Mouse (Mus musculus): ENCODE measurements at regions not wholly inside any gene's neighbourhood (a gene's known extent, or its start where the extent isn't known, plus 50 kb on each side); places are given as distances from the start of the nearest gene placed in this dataset.
A peak's percentile ranks its signal among the peaks of the same experiment; 100 is the strongest.

- peaks cover 9% of the 10 kb centered on the region for H3K4me1 ChIP-seq
- H3K9me3 ChIP-seq: no peaks in the 10 kb centered on the region
- ATAC-seq (ENCODE audit: extremely low read depth, insufficient number of reproducible peaks, low FRiP score, low TSS enrichment): no peak
- H3K27ac ChIP-seq (replicated peaks): no peak overlapping the region
- no peaks in the 10 kb centered on the region for H3K27me3 ChIP-seq (replicated peaks)
- H3K4me3 ChIP-seq: no peak overlapping the region
- no peaks in the 10 kb centered on the region for H3K36me3 ChIP-seq
- no peak overlapping the region for H3K9ac ChIP-seq
- H3K4me2 ChIP-seq: peak overlapping the region; percentile 26; the same call in 1 of the 2 replicates
- 13% methylated on average over 7 of the region's 7 CpGs for WGBS
Observed at GRCm38 (mm10) chr7:71193131-71193530, 158.2 kb downstream of the Gm10295 start.

- no peak overlapping the region for H3K4me2 ChIP-seq
- H3K9ac ChIP-seq: no peak overlapping the region
- peaks cover 11% of the 10 kb centered on the region for H3K4me1 ChIP-seq
- no peak for ATAC-seq (ENCODE audit: extremely low read depth, insufficient number of reproducible peaks, low FRiP score, low TSS enrichment)
- WGBS: 80% methylated on average over 12 of the region's 12 CpGs
- no peak overlapping the region for H3K4me3 ChIP-seq
- no peaks in the 10 kb centered on the region for H3K36me3 ChIP-seq
- H3K9me3 ChIP-seq: no peaks in the 10 kb centered on the region
- no peak overlapping the region for H3K27ac ChIP-seq (replicated peaks)
- no peaks in the 10 kb centered on the region for H3K27me3 ChIP-seq (replicated peaks)
Observed at GRCm38 (mm10) chr7:71190161-71190711, 161.0 kb downstream of the Gm10295 start.

GRCm38 (mm10) chr7:71189757-71190156 is 161.5 kb downstream of the Gm10295 start:
- 72% methylated on average over 6 of the region's 6 CpGs for WGBS
- Histone ChIP-seq H3K27me3 (replicated peaks) (no peaks in the 10 kb centered on the region), H3K4me2 (no peak overlapping the region), H3K4me3 (no peak overlapping the region), H3K36me3 (no peaks in the 10 kb centered on the region), H3K27ac (replicated peaks) (no peak overlapping the region), H3K9me3 (no peaks in the 10 kb centered on the region), H3K9ac (no peak overlapping the region), H3K4me1 (peaks cover 11% of the 10 kb centered on the region)
- no peak for ATAC-seq (ENCODE audit: extremely low read depth, insufficient number of reproducible peaks, low FRiP score, low TSS enrichment)

GRCm38 (mm10) chr7:71188119-71188518 is 163.2 kb downstream of the Gm10295 start:
- H3K4me1 ChIP-seq: peaks cover 9% of the 10 kb centered on the region
- H3K36me3 ChIP-seq: no peaks in the 10 kb centered on the region
- ATAC-seq (ENCODE audit: extremely low read depth, insufficient number of reproducible peaks, low FRiP score, low TSS enrichment): no peak
- no peaks in the 10 kb centered on the region for H3K27me3 ChIP-seq (replicated peaks)
- no peak overlapping the region for H3K4me3 ChIP-seq
- peak overlapping the region; percentile 30; the same call in 1 of the 2 replicates for H3K4me2 ChIP-seq
- 18% methylated on average over 6 of the region's 6 CpGs for WGBS
- H3K9me3 ChIP-seq: no peaks in the 10 kb centered on the region
- H3K9ac ChIP-seq: 0 out of 2 replicates have a peak overlapping the region, but pooled peaks have one; percentile 37
- H3K27ac ChIP-seq (replicated peaks): no peak overlapping the region; the same call in 1 of the 2 replicates

- no peak for ATAC-seq (ENCODE audit: extremely low read depth, insufficient number of reproducible peaks, low FRiP score, low TSS enrichment)
- no peak overlapping the region for H3K4me2 ChIP-seq
- H3K27ac ChIP-seq (replicated peaks): no peak overlapping the region
- whole genome bisulfite sequencing: 66% methylated on average over 4 of the region's 4 CpGs
- no peaks in the 10 kb centered on the region for H3K4me1 ChIP-seq
- H3K9me3 ChIP-seq: no peaks in the 10 kb centered on the region
- H3K36me3 ChIP-seq: no peaks in the 10 kb centered on the region
- H3K4me3 ChIP-seq: no peak overlapping the region
- no peaks in the 10 kb centered on the region for H3K27me3 ChIP-seq (replicated peaks)
- H3K9ac ChIP-seq: no peak overlapping the region
Observed at GRCm38 (mm10) chr7:71174871-71175270, 176.4 kb downstream of the Gm10295 start.

GRCm38 (mm10) chr7:71139068-71139467 is 212.2 kb downstream of the Gm10295 start:
- H3K36me3 ChIP-seq: no peaks in the 10 kb centered on the region
- H3K4me2 ChIP-seq: peak overlapping the region; percentile 1; the same call in 1 of the 2 replicates
- no peak overlapping the region for H3K4me3 ChIP-seq
- H3K4me1 ChIP-seq: no peaks in the 10 kb centered on the region
- H3K9me3 ChIP-seq: 0 out of 2 replicates have a peak, but pooled peaks cover 4% of the 10 kb centered on the region
- ATAC-seq (ENCODE audit: extremely low read depth, insufficient number of reproducible peaks, low FRiP score, low TSS enrichment): no peak
- no peak overlapping the region for H3K9ac ChIP-seq
- H3K27ac ChIP-seq (replicated peaks): no peak overlapping the region
- H3K27me3 ChIP-seq (replicated peaks): no peaks in the 10 kb centered on the region
- 58% methylated on average over 5 of the region's 5 CpGs for WGBS

- Histone ChIP-seq H3K27me3 (replicated peaks) (no peaks in the 10 kb centered on the region), H3K4me1 (peaks cover 5% of the 10 kb centered on the region), H3K9me3 (no peaks in the 10 kb centered on the region), H3K4me3 (no peak overlapping the region), H3K36me3 (no peaks in the 10 kb centered on the region), H3K27ac (replicated peaks) (no peak overlapping the region), H3K9ac (no peak overlapping the region), H3K4me2 (no peak overlapping the region)
- 90% methylated on average over 1 of the region's 1 CpGs for WGBS
- ATAC-seq (ENCODE audit: extremely low read depth, insufficient number of reproducible peaks, low FRiP score, low TSS enrichment): no peak
Observed at GRCm38 (mm10) chr7:71129981-71130380, 221.3 kb downstream of the Gm10295 start.

- Histone ChIP-seq H3K4me1 (peaks cover 5% of the 10 kb centered on the region), H3K27me3 (replicated peaks) (no peaks in the 10 kb centered on the region), H3K36me3 (no peaks in the 10 kb centered on the region), H3K9me3 (no peaks in the 10 kb centered on the region), H3K9ac (no peak overlapping the region), H3K27ac (replicated peaks) (no peak overlapping the region), H3K4me3 (no peak overlapping the region), H3K4me2 (no peak overlapping the region)
- WGBS: 58% methylated on average over 3 of the region's 3 CpGs
- ATAC-seq (ENCODE audit: extremely low read depth, insufficient number of reproducible peaks, low FRiP score, low TSS enrichment): no peak
Observed at GRCm38 (mm10) chr7:71128928-71129327, 222.4 kb downstream of the Gm10295 start.

GRCm38 (mm10) chr7:71121453-71121852 is 229.8 kb downstream of the Gm10295 start:
- Histone ChIP-seq H3K27ac (replicated peaks) (no peak overlapping the region), H3K4me3 (no peak overlapping the region), H3K9me3 (no peaks in the 10 kb centered on the region), H3K4me1 (peaks cover 18% of the 10 kb centered on the region), H3K4me2 (no peak overlapping the region), H3K9ac (no peak overlapping the region), H3K36me3 (no peaks in the 10 kb centered on the region), H3K27me3 (replicated peaks) (no peaks in the 10 kb centered on the region)
- ATAC-seq (ENCODE audit: extremely low read depth, insufficient number of reproducible peaks, low FRiP score, low TSS enrichment): no peak
- 29% methylated on average over 5 of the region's 5 CpGs for WGBS

- H3K4me1 ChIP-seq: peaks cover 18% of the 10 kb centered on the region
- no peak overlapping the region for H3K4me2 ChIP-seq
- H3K4me3 ChIP-seq: no peak overlapping the region
- H3K27me3 ChIP-seq (replicated peaks): no peaks in the 10 kb centered on the region
- no peaks in the 10 kb centered on the region for H3K36me3 ChIP-seq
- WGBS: 72% methylated on average over 4 of the region's 4 CpGs
- ATAC-seq (ENCODE audit: extremely low read depth, insufficient number of reproducible peaks, low FRiP score, low TSS enrichment): no peak
- H3K27ac ChIP-seq (replicated peaks): no peak overlapping the region
- H3K9ac ChIP-seq: no peak overlapping the region
- no peaks in the 10 kb centered on the region for H3K9me3 ChIP-seq
Observed at GRCm38 (mm10) chr7:71120975-71121374, 230.3 kb downstream of the Gm10295 start.

GRCm38 (mm10) chr7:71119987-71120386 is 231.3 kb downstream of the Gm10295 start:
- Histone ChIP-seq H3K4me1 (peaks cover 13% of the 10 kb centered on the region; the same call in 1 of the 2 replicates), H3K4me3 (no peak overlapping the region), H3K36me3 (no peaks in the 10 kb centered on the region), H3K27me3 (replicated peaks) (no peaks in the 10 kb centered on the region), H3K4me2 (no peak overlapping the region; the same call in 1 of the 2 replicates), H3K9me3 (no peaks in the 10 kb centered on the region), H3K27ac (replicated peaks) (no peak overlapping the region), H3K9ac (no peak overlapping the region)
- 21% methylated on average over 6 of the region's 6 CpGs for WGBS
- no peak for ATAC-seq (ENCODE audit: extremely low read depth, insufficient number of reproducible peaks, low FRiP score, low TSS enrichment)

- no peaks in the 10 kb centered on the region for H3K9me3 ChIP-seq
- ATAC-seq (ENCODE audit: extremely low read depth, insufficient number of reproducible peaks, low FRiP score, low TSS enrichment): no peak
- H3K27me3 ChIP-seq (replicated peaks): no peaks in the 10 kb centered on the region
- H3K27ac ChIP-seq (replicated peaks): no peak overlapping the region
- H3K36me3 ChIP-seq: no peaks in the 10 kb centered on the region
- no peak overlapping the region for H3K9ac ChIP-seq
- no peak overlapping the region for H3K4me2 ChIP-seq
- H3K4me3 ChIP-seq: no peak overlapping the region
- 78% methylated on average over 6 of the region's 6 CpGs for WGBS
- H3K4me1 ChIP-seq: no peaks in the 10 kb centered on the region
Observed at GRCm38 (mm10) chr7:71107101-71107500, 244.2 kb downstream of the Gm10295 start.

All from heart, embryonic 13.5 days (tissue).